Mouse (Mus musculus) adrenal gland, postnatal 14 days (tissue): ENCODE data around the gene Gm21954. TPM values are rescaled to one million over a fixed set of nuclear protein-coding genes. Genes with fewer than 3 reads are reported as not detected.

Source experiments
- DNase-seq: peaks from one replicate; pipeline ENCODE4 v3.0.0; 2021; ENCODE audit warnings: mixed read lengths
- total RNA-seq: library from RNA; stranded (reverse); gene quantifications from 2 replicates; pipeline ENCODE4 v1.2.3, GENCODE M21; 2021

Gene Gm21954
- total RNA-seq, 1 experiment from 2014 or later = not detected

GRCm38 (mm10) chr3:55418845-55419244 lies 53.2 kb downstream of the Gm21954 start:
- DNase-seq = no peak

GRCm38 (mm10) chr3:55415527-55415950 lies 56.5 kb downstream of the Gm21954 start:
- no peak for DNase-seq

Other genes starting within 250 kb of the Gm21954 start
- 5.0 and 16.9 TPM in 2 replicates for gene Dclk1, start 229.8 kb downstream of the Gm21954 start, total RNA-seq